Mouse (Mus musculus): ENCODE measurements at regions not wholly inside any gene's neighbourhood (a gene's known extent, or its start where the extent isn't known, plus 50 kb on each side); places are given as distances from the start of the nearest gene placed in this dataset.

DNA sequence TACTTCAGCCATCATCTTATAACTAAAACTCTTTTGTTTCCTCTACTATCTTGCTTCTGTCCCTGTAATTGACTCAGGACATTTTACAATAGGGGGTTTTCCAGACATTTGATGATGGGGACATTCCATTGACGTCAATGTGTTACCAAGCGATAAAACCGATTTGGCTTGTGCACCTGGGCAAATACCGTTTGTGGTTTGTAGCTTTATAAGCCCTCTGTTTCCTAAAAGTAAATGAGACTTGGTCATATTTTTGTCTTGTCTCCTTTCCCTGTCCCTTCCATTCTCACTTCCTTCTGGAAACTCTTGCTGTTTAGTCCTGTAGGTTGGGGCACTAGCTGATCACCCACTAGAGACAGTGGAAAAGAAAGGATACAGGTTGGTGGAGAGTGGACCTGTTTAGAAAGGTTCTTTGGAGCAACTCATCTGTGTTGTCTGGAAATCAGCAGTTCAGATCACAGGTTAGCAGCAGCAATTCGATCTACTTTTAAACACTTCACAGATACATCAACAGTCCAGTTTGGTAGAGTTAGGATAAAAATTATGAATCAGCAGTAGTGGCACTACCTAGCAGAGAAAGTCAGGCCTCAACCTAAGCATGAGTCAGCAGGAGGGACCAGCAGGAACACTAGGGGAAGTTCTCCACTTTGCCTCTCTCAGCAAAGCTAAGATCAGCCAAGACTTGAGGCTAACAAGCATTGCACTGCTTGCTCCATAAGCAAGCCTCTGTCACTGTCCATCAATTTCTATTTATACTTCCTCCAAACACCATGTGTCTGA, 156.6 kb downstream of the Tmem161b start:
- no peak for ATAC-seq (ENCODE audit: low FRiP score, low TSS enrichment)
- WGBS: 92% methylated on average over 5 of the region's 5 CpGs

GRCm38 (mm10) chr13:84391554-84391953, 169.5 kb downstream of the Tmem161b start:
- Histone ChIP-seq H3K9ac (ENCODE audit: low read depth, low read length) (no peak overlapping the region), H3K9me3 (ENCODE audit: control insufficient read depth, low read length) (no peaks in the 10 kb centered on the region), H3K4me1 (ENCODE audit: control insufficient read depth, insufficient read depth, low read length) (no peaks in the 10 kb centered on the region), H3K27me3 (ENCODE audit: control insufficient read depth, insufficient read depth, low read length) (no peaks in the 10 kb centered on the region), H3K27ac (ENCODE audit: low read depth, low read length) (no peak overlapping the region), H3K4me2 (replicated peaks; ENCODE audit: low read depth, low read length) (no peak overlapping the region), H3K4me3 (ENCODE audit: low read length) (no peak overlapping the region), H3K36me3 (ENCODE audit: control insufficient read depth, insufficient read depth, low read length) (no peaks in the 10 kb centered on the region)
- WGBS: 93% methylated on average over 3 of the region's 3 CpGs
- no peak for ATAC-seq (ENCODE audit: low FRiP score, low TSS enrichment)

More for the DNA sequence above, 156.6 kb downstream of the Tmem161b start:
- H3K9me3 ChIP-seq (ENCODE audit: control insufficient read depth, low read length): no peaks in the 10 kb centered on the region
- no peaks in the 10 kb centered on the region for H3K36me3 ChIP-seq (ENCODE audit: control insufficient read depth, insufficient read depth, low read length)
- no peak overlapping the region for H3K4me3 ChIP-seq (ENCODE audit: low read length)
- no peak overlapping the region for H3K4me2 ChIP-seq (replicated peaks; ENCODE audit: low read depth, low read length)
- no peaks in the 10 kb centered on the region for H3K4me1 ChIP-seq (ENCODE audit: control insufficient read depth, insufficient read depth, low read length)
- no peaks in the 10 kb centered on the region for H3K27me3 ChIP-seq (ENCODE audit: control insufficient read depth, insufficient read depth, low read length)
- H3K9ac ChIP-seq (ENCODE audit: low read depth, low read length): no peak overlapping the region
- H3K27ac ChIP-seq (ENCODE audit: low read depth, low read length): no peak overlapping the region

- Histone ChIP-seq H3K27me3 (ENCODE audit: control insufficient read depth, insufficient read depth, low read length) (no peaks in the 10 kb centered on the region), H3K4me2 (replicated peaks; ENCODE audit: low read depth, low read length) (no peak overlapping the region), H3K36me3 (ENCODE audit: control insufficient read depth, insufficient read depth, low read length) (no peaks in the 10 kb centered on the region), H3K4me1 (ENCODE audit: control insufficient read depth, insufficient read depth, low read length) (no peaks in the 10 kb centered on the region), H3K9ac (ENCODE audit: low read depth, low read length) (no peak overlapping the region), H3K27ac (ENCODE audit: low read depth, low read length) (no peak overlapping the region), H3K4me3 (ENCODE audit: low read length) (no peak overlapping the region), H3K9me3 (ENCODE audit: control insufficient read depth, low read length) (no peaks in the 10 kb centered on the region)
- 0 out of 2 replicates have a peak, but pooled peaks have one; percentile 39 for ATAC-seq (ENCODE audit: low FRiP score, low TSS enrichment)
- WGBS: 50% methylated on average over 7 of the region's 7 CpGs
These were observed 176.6 kb downstream of the Tmem161b start for GRCm38 (mm10) chr13:84398476-84399344.

- Histone ChIP-seq H3K36me3 (ENCODE audit: control insufficient read depth, insufficient read depth, low read length) (no peaks in the 10 kb centered on the region), H3K4me2 (replicated peaks; ENCODE audit: low read depth, low read length) (no peak overlapping the region), H3K27me3 (ENCODE audit: control insufficient read depth, insufficient read depth, low read length) (no peaks in the 10 kb centered on the region), H3K4me1 (ENCODE audit: control insufficient read depth, insufficient read depth, low read length) (no peaks in the 10 kb centered on the region), H3K9ac (ENCODE audit: low read depth, low read length) (no peak overlapping the region), H3K9me3 (ENCODE audit: control insufficient read depth, low read length) (no peaks in the 10 kb centered on the region), H3K27ac (ENCODE audit: low read depth, low read length) (no peak overlapping the region), H3K4me3 (ENCODE audit: low read length) (no peak overlapping the region)
- 44% methylated on average over 3 of the region's 3 CpGs for WGBS
- no peak for ATAC-seq (ENCODE audit: low FRiP score, low TSS enrichment)
These were observed 177.5 kb downstream of the Tmem161b start for GRCm38 (mm10) chr13:84399345-84400170.

DNA sequence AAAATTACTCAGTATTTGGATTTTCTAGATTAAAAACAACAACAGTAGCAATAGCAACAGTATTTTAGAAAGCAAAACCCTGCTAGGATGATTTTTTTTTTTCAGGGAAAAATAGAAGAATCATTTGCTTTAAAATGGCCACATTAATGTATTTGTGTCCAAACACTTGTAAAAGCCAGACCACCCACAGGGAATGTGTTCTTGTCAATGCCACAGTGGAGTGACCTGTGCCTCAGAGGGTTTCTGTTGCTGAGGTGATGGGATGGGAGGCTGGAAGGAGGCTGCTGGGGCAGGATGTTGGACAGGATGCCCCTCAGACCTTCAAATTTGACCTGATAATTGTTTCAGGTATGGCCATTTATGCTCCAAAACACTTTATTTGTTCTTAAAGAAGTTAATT, 178.9 kb downstream of the Tmem161b start:
- H3K9ac ChIP-seq (ENCODE audit: low read depth, low read length): no peak overlapping the region
- no peak for ATAC-seq (ENCODE audit: low FRiP score, low TSS enrichment)

DNA sequence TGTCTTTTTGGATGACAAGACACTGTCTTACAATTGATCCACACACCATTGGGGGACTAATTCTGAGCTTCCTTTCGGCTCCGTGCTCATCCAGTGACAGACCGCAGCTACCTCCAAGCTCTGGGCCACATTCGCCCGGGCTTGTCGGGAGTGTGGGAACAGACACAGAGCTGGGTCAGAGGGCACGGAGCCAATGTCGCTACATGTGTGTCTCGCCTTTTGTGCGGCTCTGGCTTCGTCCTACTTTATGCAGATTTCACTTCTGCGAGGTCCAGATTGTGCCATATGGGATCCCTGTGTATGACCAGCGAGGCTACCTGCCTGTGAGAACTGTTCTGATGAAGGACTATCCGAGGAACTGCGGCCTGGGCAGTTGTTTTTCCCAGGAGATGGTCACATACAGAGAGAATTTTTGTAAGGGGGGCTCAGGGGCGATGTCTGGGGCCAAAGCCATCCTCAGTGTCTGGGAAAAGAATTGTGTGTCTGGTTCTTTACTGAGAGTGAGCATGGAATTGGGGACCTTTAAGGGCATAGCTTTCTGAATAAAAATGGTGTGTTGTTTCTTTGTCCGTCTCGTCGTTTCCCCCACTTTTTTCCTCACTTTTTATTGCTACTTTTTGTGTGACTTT, 182.6 kb downstream of the Tmem161b start:
- Histone ChIP-seq H3K4me3 (ENCODE audit: low read length) (no peak overlapping the region), H3K4me2 (replicated peaks; ENCODE audit: low read depth, low read length) (no peak overlapping the region), H3K9ac (ENCODE audit: low read depth, low read length) (no peak overlapping the region), H3K27me3 (ENCODE audit: control insufficient read depth, insufficient read depth, low read length) (no peaks in the 10 kb centered on the region), H3K27ac (ENCODE audit: low read depth, low read length) (no peak overlapping the region), H3K9me3 (ENCODE audit: control insufficient read depth, low read length) (no peaks in the 10 kb centered on the region), H3K36me3 (ENCODE audit: control insufficient read depth, insufficient read depth, low read length) (no peaks in the 10 kb centered on the region), H3K4me1 (ENCODE audit: control insufficient read depth, insufficient read depth, low read length) (no peaks in the 10 kb centered on the region)
- 81% methylated on average over 19 of the region's 19 CpGs for WGBS
- no peak for ATAC-seq (ENCODE audit: low FRiP score, low TSS enrichment)

More for the DNA sequence above, 178.9 kb downstream of the Tmem161b start:
- Histone ChIP-seq H3K4me3 (ENCODE audit: low read length) (no peak overlapping the region), H3K4me1 (ENCODE audit: control insufficient read depth, insufficient read depth, low read length) (no peaks in the 10 kb centered on the region), H3K27ac (ENCODE audit: low read depth, low read length) (no peak overlapping the region), H3K4me2 (replicated peaks; ENCODE audit: low read depth, low read length) (no peak overlapping the region), H3K9me3 (ENCODE audit: control insufficient read depth, low read length) (no peaks in the 10 kb centered on the region), H3K36me3 (ENCODE audit: control insufficient read depth, insufficient read depth, low read length) (no peaks in the 10 kb centered on the region), H3K27me3 (ENCODE audit: control insufficient read depth, insufficient read depth, low read length) (no peaks in the 10 kb centered on the region)

- 73% methylated on average over 2 of the region's 2 CpGs for WGBS
- Histone ChIP-seq H3K4me1 (ENCODE audit: control insufficient read depth, insufficient read depth, low read length) (no peaks in the 10 kb centered on the region), H3K9ac (ENCODE audit: low read depth, low read length) (no peak overlapping the region), H3K36me3 (ENCODE audit: control insufficient read depth, insufficient read depth, low read length) (no peaks in the 10 kb centered on the region), H3K27me3 (ENCODE audit: control insufficient read depth, insufficient read depth, low read length) (no peaks in the 10 kb centered on the region), H3K9me3 (ENCODE audit: control insufficient read depth, low read length) (no peaks in the 10 kb centered on the region), H3K27ac (ENCODE audit: low read depth, low read length) (no peak overlapping the region), H3K4me2 (replicated peaks; ENCODE audit: low read depth, low read length) (no peak overlapping the region), H3K4me3 (ENCODE audit: low read length) (no peak overlapping the region)
- no peak for ATAC-seq (ENCODE audit: low FRiP score, low TSS enrichment)
These were observed 212.3 kb downstream of the Tmem161b start for GRCm38 (mm10) chr13:84434444-84434843.

GRCm38 (mm10) chr13:84437586-84438443, 215.7 kb downstream of the Tmem161b start:
- Histone ChIP-seq H3K27ac (ENCODE audit: low read depth, low read length) (no peak overlapping the region), H3K9me3 (ENCODE audit: control insufficient read depth, low read length) (no peaks in the 10 kb centered on the region), H3K36me3 (ENCODE audit: control insufficient read depth, insufficient read depth, low read length) (no peaks in the 10 kb centered on the region), H3K4me1 (ENCODE audit: control insufficient read depth, insufficient read depth, low read length) (no peaks in the 10 kb centered on the region), H3K9ac (ENCODE audit: low read depth, low read length) (no peak overlapping the region), H3K27me3 (ENCODE audit: control insufficient read depth, insufficient read depth, low read length) (no peaks in the 10 kb centered on the region), H3K4me2 (replicated peaks; ENCODE audit: low read depth, low read length) (no peak overlapping the region), H3K4me3 (ENCODE audit: low read length) (no peak overlapping the region)
- 86% methylated on average over 5 of the region's 5 CpGs for WGBS
- no peak for ATAC-seq (ENCODE audit: low FRiP score, low TSS enrichment)
